Mouse (Mus musculus): ENCODE measurements at regions not wholly inside any gene's neighbourhood (a gene's known extent, or its start where the extent isn't known, plus 50 kb on each side); places are given as distances from the start of the nearest gene placed in this dataset.

- H3K27ac ChIP-seq (replicated peaks; ENCODE audit: low read depth, low read length): no peak overlapping the region
- H3K4me2 ChIP-seq (ENCODE audit: low read depth, low read length): no peak overlapping the region
- DNase-seq (ENCODE audit: low spot score) (no peak), ATAC-seq (replicated peaks; ENCODE audit: insufficient number of reproducible peaks, low FRiP score, low TSS enrichment, low read depth) (no peak)
- H3K27me3 ChIP-seq (ENCODE audit: control insufficient read depth, insufficient read depth, low read length): no peaks in the 10 kb centered on the region
- no peaks in the 10 kb centered on the region for H3K9me3 ChIP-seq (replicated peaks; ENCODE audit: control insufficient read depth, low read length)
- no peak overlapping the region for H3K9ac ChIP-seq (replicated peaks; ENCODE audit: low read length)
- H3K4me1 ChIP-seq (ENCODE audit: control insufficient read depth, insufficient read depth, low read length): no peaks in the 10 kb centered on the region
- WGBS: 87% methylated on average over 7 of the region's 7 CpGs
- no peak overlapping the region for H3K4me3 ChIP-seq (ENCODE audit: low read depth, low read length)
- no peaks in the 10 kb centered on the region for H3K36me3 ChIP-seq (replicated peaks; ENCODE audit: control insufficient read depth, insufficient read depth, low read depth, low read length)
These were observed 55.7 kb upstream of the Emb start for GRCm38 (mm10) chr13:117152655-117153054.

DNA sequence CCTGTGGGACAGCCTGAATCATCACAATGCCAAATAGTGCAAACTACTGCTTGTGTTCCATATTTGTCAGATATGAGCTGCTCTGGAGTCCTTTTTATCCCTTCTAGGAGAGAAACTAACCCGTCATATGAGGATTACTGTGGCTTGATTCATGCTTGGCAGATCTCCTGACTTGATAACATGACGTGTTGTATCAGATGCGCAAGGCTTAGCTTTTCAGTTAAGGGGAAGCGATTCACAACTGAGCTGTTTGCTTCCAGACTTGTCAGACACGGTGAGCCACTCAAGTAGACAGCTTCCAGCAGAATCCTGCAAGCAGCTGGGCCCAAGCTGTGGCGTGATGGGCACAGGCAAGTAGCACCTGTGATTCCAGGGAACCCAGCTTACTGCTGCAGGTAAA, 64.5 kb upstream of the Emb start:
- ATAC-seq (replicated peaks; ENCODE audit: insufficient number of reproducible peaks, low FRiP score, low TSS enrichment, low read depth) (no peak), DNase-seq (ENCODE audit: low spot score) (no peak)
- Histone ChIP-seq H3K9me3 (replicated peaks; ENCODE audit: control insufficient read depth, low read length) (no peaks in the 10 kb centered on the region), H3K27me3 (ENCODE audit: control insufficient read depth, insufficient read depth, low read length) (no peaks in the 10 kb centered on the region), H3K27ac (replicated peaks; ENCODE audit: low read depth, low read length) (no peak overlapping the region), H3K36me3 (replicated peaks; ENCODE audit: control insufficient read depth, insufficient read depth, low read depth, low read length) (no peaks in the 10 kb centered on the region), H3K4me3 (ENCODE audit: low read depth, low read length) (no peak overlapping the region), H3K4me1 (ENCODE audit: control insufficient read depth, insufficient read depth, low read length) (no peaks in the 10 kb centered on the region), H3K4me2 (ENCODE audit: low read depth, low read length) (no peak overlapping the region), H3K9ac (replicated peaks; ENCODE audit: low read length) (no peak overlapping the region)
- WGBS: 76% methylated on average over 6 of the region's 6 CpGs

GRCm38 (mm10) chr13:117143255-117143654, 65.1 kb upstream of the Emb start:
- H3K36me3 ChIP-seq (replicated peaks; ENCODE audit: control insufficient read depth, insufficient read depth, low read depth, low read length): no peaks in the 10 kb centered on the region
- ATAC-seq (replicated peaks; ENCODE audit: insufficient number of reproducible peaks, low FRiP score, low TSS enrichment, low read depth): no peak
- WGBS: 85% methylated on average over 4 of the region's 4 CpGs
- H3K4me1 ChIP-seq (ENCODE audit: control insufficient read depth, insufficient read depth, low read length): no peaks in the 10 kb centered on the region
- H3K27me3 ChIP-seq (ENCODE audit: control insufficient read depth, insufficient read depth, low read length): no peaks in the 10 kb centered on the region
- no peak overlapping the region for H3K4me3 ChIP-seq (ENCODE audit: low read depth, low read length)
- H3K9me3 ChIP-seq (replicated peaks; ENCODE audit: control insufficient read depth, low read length): no peaks in the 10 kb centered on the region
- H3K9ac ChIP-seq (replicated peaks; ENCODE audit: low read length): no peak overlapping the region
- no peak overlapping the region for H3K27ac ChIP-seq (replicated peaks; ENCODE audit: low read depth, low read length)
- H3K4me2 ChIP-seq (ENCODE audit: low read depth, low read length): no peak overlapping the region
- no peak for DNase-seq (ENCODE audit: low spot score)

DNA sequence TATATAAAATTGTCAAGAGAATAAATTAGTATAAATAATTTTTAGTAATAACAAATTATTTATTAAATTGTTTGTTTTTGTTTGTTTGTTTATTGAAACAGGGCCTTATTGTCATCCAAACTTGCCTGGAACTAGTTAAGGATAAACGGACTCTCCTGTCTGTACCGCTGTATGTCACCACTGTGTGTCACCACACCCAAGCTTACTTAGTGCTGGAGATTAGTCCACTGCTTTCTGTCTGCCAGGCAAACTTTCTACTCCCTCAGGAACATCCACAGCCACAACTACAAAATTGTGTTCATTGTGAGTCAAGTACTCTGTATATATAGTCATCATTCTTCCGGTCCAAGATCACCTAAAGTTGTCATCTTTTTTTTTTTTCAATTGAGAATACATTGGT, 74.0 kb upstream of the Emb start:
- no peaks in the 10 kb centered on the region for H3K4me1 ChIP-seq (ENCODE audit: control insufficient read depth, insufficient read depth, low read length)
- WGBS: 78% methylated on average over 3 of the region's 3 CpGs
- H3K9ac ChIP-seq (replicated peaks; ENCODE audit: low read length): no peak overlapping the region
- no peak for ATAC-seq (replicated peaks; ENCODE audit: insufficient number of reproducible peaks, low FRiP score, low TSS enrichment, low read depth)
- H3K27ac ChIP-seq (replicated peaks; ENCODE audit: low read depth, low read length): no peak overlapping the region
- no peak overlapping the region for H3K4me2 ChIP-seq (ENCODE audit: low read depth, low read length)
- H3K4me3 ChIP-seq (ENCODE audit: low read depth, low read length): no peak overlapping the region
- H3K9me3 ChIP-seq (replicated peaks; ENCODE audit: control insufficient read depth, low read length): no peaks in the 10 kb centered on the region
- DNase-seq (ENCODE audit: low spot score): no peak
- no peaks in the 10 kb centered on the region for H3K36me3 ChIP-seq (replicated peaks; ENCODE audit: control insufficient read depth, insufficient read depth, low read depth, low read length)
- H3K27me3 ChIP-seq (ENCODE audit: control insufficient read depth, insufficient read depth, low read length): no peaks in the 10 kb centered on the region

DNA sequence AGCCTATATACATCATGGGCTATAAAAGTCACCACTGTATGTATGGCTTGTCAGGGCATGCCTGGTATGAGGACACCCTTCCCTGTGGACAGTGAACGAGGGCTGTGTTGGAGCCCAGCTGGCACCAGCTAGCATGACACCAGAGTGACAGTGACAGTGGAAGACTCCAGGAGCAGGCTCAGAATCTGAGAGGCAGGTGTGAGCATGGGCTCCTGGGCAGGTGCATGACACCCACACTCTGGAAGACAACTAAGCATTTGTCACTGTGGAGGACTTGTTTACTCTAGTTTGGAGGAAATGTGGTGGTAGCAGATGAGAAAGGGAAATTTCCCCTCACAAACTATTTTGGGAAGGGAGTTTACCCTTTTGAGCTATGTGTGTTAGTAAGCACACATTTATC, 76.2 kb upstream of the Emb start:
- Histone ChIP-seq H3K4me1 (ENCODE audit: control insufficient read depth, insufficient read depth, low read length) (no peaks in the 10 kb centered on the region), H3K4me3 (ENCODE audit: low read depth, low read length) (no peak overlapping the region), H3K27me3 (ENCODE audit: control insufficient read depth, insufficient read depth, low read length) (no peaks in the 10 kb centered on the region), H3K9ac (replicated peaks; ENCODE audit: low read length) (no peak overlapping the region), H3K27ac (replicated peaks; ENCODE audit: low read depth, low read length) (no peak overlapping the region), H3K9me3 (replicated peaks; ENCODE audit: control insufficient read depth, low read length) (no peaks in the 10 kb centered on the region), H3K4me2 (ENCODE audit: low read depth, low read length) (no peak overlapping the region), H3K36me3 (replicated peaks; ENCODE audit: control insufficient read depth, insufficient read depth, low read depth, low read length) (no peaks in the 10 kb centered on the region)
- no peak for DNase-seq (ENCODE audit: low spot score)
- no peak for ATAC-seq (replicated peaks; ENCODE audit: insufficient number of reproducible peaks, low FRiP score, low TSS enrichment, low read depth)
- WGBS: 93% methylated on average over 1 of the region's 1 CpGs

DNA sequence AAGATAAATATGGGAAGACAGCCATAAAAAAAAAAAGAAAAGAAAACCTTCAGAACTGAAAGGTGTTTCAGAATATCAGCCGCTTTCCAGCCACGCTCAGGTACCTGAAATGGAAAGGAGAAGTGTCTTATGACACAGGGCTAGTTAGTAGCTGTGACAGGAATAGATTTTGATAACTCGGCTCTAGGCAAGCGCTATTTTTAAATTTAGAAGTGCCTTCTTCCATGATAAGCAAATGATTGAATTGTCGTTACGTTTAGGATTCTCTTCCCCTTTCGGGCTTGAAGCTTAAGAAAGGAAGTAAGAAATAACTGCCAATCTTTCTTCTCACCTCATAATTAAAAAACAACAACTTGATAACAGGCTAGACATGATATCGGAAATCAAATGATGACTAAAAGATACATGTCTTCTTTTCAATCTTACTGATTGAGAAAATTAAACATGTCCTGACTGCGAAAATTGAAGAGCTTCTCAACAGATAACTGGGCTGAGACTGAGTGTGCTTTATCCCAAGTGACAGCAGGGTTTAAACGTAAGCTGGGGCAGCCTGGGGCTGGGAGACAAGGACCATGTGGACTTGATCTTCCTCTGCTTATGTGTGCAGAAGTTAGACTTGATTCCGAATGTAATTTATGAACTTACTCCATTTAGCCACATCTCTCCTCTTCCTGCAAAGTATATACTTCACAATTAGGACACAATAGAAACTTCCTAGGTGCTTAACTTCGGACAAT, 80.4 kb upstream of the Emb start:
- ATAC-seq (replicated peaks; ENCODE audit: insufficient number of reproducible peaks, low FRiP score, low TSS enrichment, low read depth) (no peak), DNase-seq (ENCODE audit: low spot score) (no peak)
- no peaks in the 10 kb centered on the region for H3K36me3 ChIP-seq (replicated peaks; ENCODE audit: control insufficient read depth, insufficient read depth, low read depth, low read length)
- no peaks in the 10 kb centered on the region for H3K27me3 ChIP-seq (ENCODE audit: control insufficient read depth, insufficient read depth, low read length)
- H3K4me2 ChIP-seq (ENCODE audit: low read depth, low read length): no peak overlapping the region
- H3K27ac ChIP-seq (replicated peaks; ENCODE audit: low read depth, low read length): no peak overlapping the region
- no peak overlapping the region for H3K9ac ChIP-seq (replicated peaks; ENCODE audit: low read length)
- 88% methylated on average over 12 of the region's 12 CpGs for WGBS
- no peak overlapping the region for H3K4me3 ChIP-seq (ENCODE audit: low read depth, low read length)
- H3K4me1 ChIP-seq (ENCODE audit: control insufficient read depth, insufficient read depth, low read length): no peaks in the 10 kb centered on the region
- H3K9me3 ChIP-seq (replicated peaks; ENCODE audit: control insufficient read depth, low read length): no peaks in the 10 kb centered on the region

DNA sequence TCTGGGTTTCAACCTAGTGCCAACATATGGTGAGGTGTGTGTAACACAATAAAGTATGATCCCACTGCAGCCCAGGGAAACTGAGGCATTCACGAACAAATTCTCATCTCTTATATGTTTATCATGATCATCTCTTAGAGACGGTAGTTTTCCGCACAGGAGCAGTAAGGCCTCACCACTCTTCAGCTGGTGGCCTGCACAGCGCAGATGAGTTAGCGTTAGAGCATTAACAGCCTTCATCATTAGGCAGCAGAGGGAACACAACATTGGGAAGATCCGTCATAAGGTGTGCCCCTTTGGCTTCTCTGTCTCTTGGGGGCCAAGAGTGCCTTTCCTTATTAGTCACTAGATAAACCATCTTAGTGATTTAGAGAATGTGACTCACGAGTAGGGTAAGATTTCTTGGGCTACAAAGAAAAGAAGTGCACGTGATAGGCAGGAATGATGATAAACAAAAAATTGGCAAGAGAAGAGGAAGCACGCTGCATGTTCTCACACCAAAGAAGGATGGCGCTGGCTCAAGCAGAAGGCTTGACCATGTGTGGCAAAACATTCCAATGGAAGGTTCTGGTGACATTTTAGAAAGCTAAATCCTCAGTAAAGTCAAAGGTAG, 81.1 kb upstream of the Emb start:
- Histone ChIP-seq H3K9ac (replicated peaks; ENCODE audit: low read length) (no peak overlapping the region), H3K4me3 (ENCODE audit: low read depth, low read length) (no peak overlapping the region), H3K4me1 (ENCODE audit: control insufficient read depth, insufficient read depth, low read length) (no peaks in the 10 kb centered on the region), H3K9me3 (replicated peaks; ENCODE audit: control insufficient read depth, low read length) (no peaks in the 10 kb centered on the region), H3K36me3 (replicated peaks; ENCODE audit: control insufficient read depth, insufficient read depth, low read depth, low read length) (no peaks in the 10 kb centered on the region), H3K27ac (replicated peaks; ENCODE audit: low read depth, low read length) (no peak overlapping the region), H3K4me2 (ENCODE audit: low read depth, low read length) (no peak overlapping the region), H3K27me3 (ENCODE audit: control insufficient read depth, insufficient read depth, low read length) (no peaks in the 10 kb centered on the region)
- no peak for ATAC-seq (replicated peaks; ENCODE audit: insufficient number of reproducible peaks, low FRiP score, low TSS enrichment, low read depth)
- DNase-seq (ENCODE audit: low spot score): no peak
- 87% methylated on average over 10 of the region's 10 CpGs for WGBS

DNA sequence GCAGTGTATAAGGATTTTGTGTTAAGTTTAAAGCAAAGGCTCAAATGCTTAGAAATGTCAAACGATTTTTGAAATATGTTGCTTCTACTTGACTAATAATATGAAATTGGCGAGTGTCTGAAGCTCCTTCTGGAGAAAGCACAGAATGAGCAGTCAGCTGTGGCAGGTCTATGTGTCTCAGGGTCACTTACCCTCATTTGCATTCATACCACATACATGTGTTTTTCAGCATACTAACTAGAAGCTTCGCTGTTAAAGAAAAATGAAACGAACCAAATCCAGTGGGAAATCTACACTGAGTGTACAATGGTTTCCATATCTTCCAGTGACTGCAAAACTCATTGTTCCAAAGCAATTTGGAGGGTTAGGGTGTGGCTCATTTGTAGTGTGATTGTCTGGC, 88.7 kb upstream of the Emb start:
- DNase-seq (ENCODE audit: low spot score) (no peak), ATAC-seq (replicated peaks; ENCODE audit: insufficient number of reproducible peaks, low FRiP score, low TSS enrichment, low read depth) (no peak)
- no peak overlapping the region for H3K9ac ChIP-seq (replicated peaks; ENCODE audit: low read length)
- no peak overlapping the region for H3K27ac ChIP-seq (replicated peaks; ENCODE audit: low read depth, low read length)
- H3K4me2 ChIP-seq (ENCODE audit: low read depth, low read length): no peak overlapping the region
- no peaks in the 10 kb centered on the region for H3K9me3 ChIP-seq (replicated peaks; ENCODE audit: control insufficient read depth, low read length)
- no peaks in the 10 kb centered on the region for H3K36me3 ChIP-seq (replicated peaks; ENCODE audit: control insufficient read depth, insufficient read depth, low read depth, low read length)
- no peaks in the 10 kb centered on the region for H3K4me1 ChIP-seq (ENCODE audit: control insufficient read depth, insufficient read depth, low read length)
- 77% methylated on average over 4 of the region's 4 CpGs for WGBS
- H3K27me3 ChIP-seq (ENCODE audit: control insufficient read depth, insufficient read depth, low read length): no peaks in the 10 kb centered on the region
- H3K4me3 ChIP-seq (ENCODE audit: low read depth, low read length): no peak overlapping the region
